Mouse (Mus musculus): ENCODE measurements around the gene Uspl1.

DNA sequence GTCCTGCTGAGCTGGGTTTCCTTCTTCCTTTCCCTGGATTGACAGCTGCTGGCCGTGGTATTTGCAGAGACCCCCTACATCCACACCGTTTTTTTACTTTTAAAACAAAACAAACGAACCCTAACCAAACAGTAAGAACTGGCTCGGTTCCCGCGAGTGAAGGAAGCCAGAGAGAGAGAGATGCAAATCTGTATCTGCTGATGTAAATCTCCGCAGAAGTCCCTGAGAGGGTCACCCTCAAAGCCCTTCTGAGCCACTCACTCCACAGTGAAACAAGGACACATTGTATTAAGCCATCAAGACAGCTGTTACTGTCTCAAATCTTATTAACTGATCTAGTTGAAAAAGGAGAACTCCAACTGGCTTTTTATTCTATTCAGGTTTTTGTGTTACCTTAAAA, 40.5 kb downstream of the Uspl1 start:
- TF ChIP-seq POLR2A (IDR thresholded peaks at IDR 0.05; ENCODE audit: control insufficient read depth, extremely low read depth, insufficient read depth, low read length, poor library complexity) (no peak), CTCF (IDR thresholded peaks at IDR 0.05; ENCODE audit: borderline replicate concordance, control insufficient read depth, extremely low read depth, insufficient read depth, low read length, poor library complexity) (no peak)
